Mouse (Mus musculus) hindbrain, postnatal 0 days (tissue): ENCODE measurements around the gene Htr3b. TPM values are rescaled to one million over a fixed set of nuclear protein-coding genes. Genes with fewer than 3 reads are reported as not detected.

Experiments
- ATAC-seq: fragments of 200-750 bp; cut with Nextera tagmentation; 2 replicates; pipeline ENCODE4 v1.8.0; 2017; ENCODE audit warnings: mild to moderate bottlenecking, moderate TSS enrichment, moderate library complexity
- DNase-seq: peaks from one replicate; pipeline ENCODE4 v3.0.0-alpha.2; 2015; ENCODE audit warnings: low spot score
- H3K27ac ChIP-seq: fragments of 300-500 bp; sonication (generic); 2 replicates; pipeline ENCODE4 v1.5.1; 2014; ENCODE audit warnings: mild to moderate bottlenecking
- H3K27me3 ChIP-seq: fragments of 300-500 bp; sonication (generic); 2 replicates; pipeline ENCODE4 v1.6.1; 2014; ENCODE audit warnings: low read length, mixed read lengths; ENCODE audit not compliant: insufficient read depth
- H3K36me3 ChIP-seq: fragments of 300-500 bp; sonication (generic); 2 replicates; pipeline ENCODE4 v1.6.1; 2014; ENCODE audit warnings: low read length, mixed read lengths; ENCODE audit not compliant: insufficient read depth
- H3K4me1 ChIP-seq: fragments of 300-500 bp; sonication (generic); 2 replicates; pipeline ENCODE4 v1.6.1; 2014; ENCODE audit warnings: antibody characterized with exemption, low read length, mixed read lengths; ENCODE audit not compliant: insufficient read depth
- H3K4me2 ChIP-seq: fragments of 300-500 bp; sonication (generic); 2 replicates; pipeline ENCODE4 v1.6.1; 2014; ENCODE audit warnings: low read depth, mild to moderate bottlenecking, low read length, moderate library complexity, mixed read lengths
- H3K4me3 ChIP-seq: fragments of 300-500 bp; sonication (generic); 2 replicates; pipeline ENCODE4 v1.5.1; 2014; ENCODE audit warnings: low read length
- H3K9ac ChIP-seq: fragments of 300-500 bp; sonication (generic); replicated peaks from 2 replicates; pipeline ENCODE4 v1.6.1; 2014; ENCODE audit warnings: mild to moderate bottlenecking, low read length, moderate library complexity, mixed read lengths
- H3K9me3 ChIP-seq: fragments of 300-500 bp; sonication (generic); 2 replicates; pipeline ENCODE4 v1.6.1; 2016; ENCODE audit warnings: low read length, mixed read lengths
- CTCF ChIP-seq: IDR thresholded peaks from 2 replicates; pipeline ENCODE4 v1.5.1; 2016; ENCODE audit warnings: antibody characterized with exemption, control low read depth, low read depth
- WGBS: fragments of 180-500 bp; shearing (Covaris S2); extraction: QIAGEN DNeasy Blood & Tissue Kit; methylation state at CpG from one replicate; pipeline ENCODE4 v1.1.7; 2014; 5-methylcytosine and 5-hydroxymethylcytosine counted together
- polyA plus RNA-seq: library from polyadenylated mRNA; unstranded; fragments of >200 nt; fragmentation: Nextera tagmentation; extraction: Ambion mirVana; gene quantifications from 2 replicates; pipeline ENCODE4 v1.2.1, GENCODE M21; 2015
- total RNA-seq: library from RNA; depleted of rRNA; stranded (reverse); fragments of >200 nt; gene quantifications from 2 replicates; pipeline ENCODE4 v1.2.3, GENCODE M21; 2014

Htr3b gene
- total and polyA plus RNA-seq, 2 experiments from 2014 or later, result 0.16 to 0.19 TPM

GRCm38 (mm10) chr9:48929436-48929835 lies 35.4 kb downstream of the Htr3b start:
- DNase-seq (peak; percentile 19), ATAC-seq (peak; percentile 18; the same call in 1 of the 2 replicates)
- no peak overlapping the region for H3K4me3 ChIP-seq
- no peaks in the 10 kb centered on the region for H3K9me3 ChIP-seq
- no peak for TF ChIP-seq CTCF
- no peak overlapping the region for H3K27ac ChIP-seq
- H3K4me2 ChIP-seq, result no peak overlapping the region
- no peaks in the 10 kb centered on the region for H3K27me3 ChIP-seq
- no peaks in the 10 kb centered on the region for H3K36me3 ChIP-seq
- 64% methylated on average over 5 of the region's 5 CpGs for WGBS
- H3K4me1 ChIP-seq, result peaks cover 4% of the 10 kb centered on the region; the same call in 1 of the 2 replicates
- H3K9ac ChIP-seq, result no peak overlapping the region

- H3K27ac ChIP-seq, result no peak overlapping the region
- no peaks in the 10 kb centered on the region for H3K36me3 ChIP-seq
- H3K27me3 ChIP-seq, result no peaks in the 10 kb centered on the region
- H3K4me3 ChIP-seq, result no peak overlapping the region
- peak; percentile 53; the same call in 1 of the 2 replicates for ATAC-seq
- H3K4me2 ChIP-seq, result no peak overlapping the region
- no peaks in the 10 kb centered on the region for H3K9me3 ChIP-seq
- H3K4me1 ChIP-seq, result peaks cover 4% of the 10 kb centered on the region; the same call in 1 of the 2 replicates
- 37% methylated on average over 3 of the region's 3 CpGs for WGBS
- TF ChIP-seq CTCF, result no peak
- no peak overlapping the region for H3K9ac ChIP-seq
- peak; percentile 47 for DNase-seq
Measured at GRCm38 (mm10) chr9:48928781-48929180, 36.0 kb downstream of the Htr3b start.

GRCm38 (mm10) chr9:48916011-48916788 lies 48.6 kb downstream of the Htr3b start:
- Histone ChIP-seq H3K9ac (no peak overlapping the region), H3K4me1 (no peaks in the 10 kb centered on the region), H3K27me3 (no peaks in the 10 kb centered on the region), H3K27ac (no peak overlapping the region), H3K9me3 (no peaks in the 10 kb centered on the region), H3K4me3 (no peak overlapping the region), H3K36me3 (no peaks in the 10 kb centered on the region), H3K4me2 (no peak overlapping the region)
- TF ChIP-seq CTCF, result no peak
- DNase-seq (peak; percentile 83), ATAC-seq (0 out of 2 replicates have a peak, but pooled peaks have one; percentile 51)
- WGBS, result 36% methylated on average over 18 of the region's 18 CpGs

- Histone ChIP-seq H3K4me1 (no peaks in the 10 kb centered on the region; the same call in 1 of the 2 replicates), H3K4me3 (no peak within 1 kb of the TSS), H3K9me3 (no peaks in the 10 kb centered on the region), H3K9ac (no peak within 1 kb of the TSS), H3K36me3 (no peaks in the 10 kb centered on the region), H3K27ac (no peak within 1 kb of the TSS), H3K27me3 (no peaks in the 10 kb centered on the region), H3K4me2 (no peak within 1 kb of the TSS)
- no peak for TF ChIP-seq CTCF
- DNase-seq (peak; percentile 90), ATAC-seq (peak; percentile 89)
- WGBS, result 11% methylated on average over 9 of the region's 9 CpGs
Measured at GRCm38 (mm10) chr9:48910885-48911537, 53.8 kb downstream of the Htr3b start, which contains the start of gene Htr3a. Gene Htr3a, minus strand, starts transcription at chr9:48911099.

- Histone ChIP-seq H3K27ac (no peak overlapping the region), H3K27me3 (no peaks in the 10 kb centered on the region), H3K4me3 (no peak overlapping the region), H3K4me2 (no peak overlapping the region), H3K4me1 (no peaks in the 10 kb centered on the region), H3K9me3 (no peaks in the 10 kb centered on the region), H3K9ac (no peak overlapping the region), H3K36me3 (no peaks in the 10 kb centered on the region)
- no peak for TF ChIP-seq CTCF
- ATAC-seq (no peak), DNase-seq (no peak)
- 82% methylated on average over 5 of the region's 5 CpGs for whole genome bisulfite sequencing
Measured at GRCm38 (mm10) chr9:48904421-48904820, 60.4 kb downstream of the Htr3b start.

- 50% methylated on average over 2 of the region's 2 CpGs for WGBS
- ATAC-seq (no peak), DNase-seq (peak; percentile 24)
- H3K4me2 ChIP-seq, result no peak overlapping the region
- TF ChIP-seq CTCF, result no peak
- no peak overlapping the region for H3K9ac ChIP-seq
- no peak overlapping the region for H3K4me3 ChIP-seq
- H3K36me3 ChIP-seq, result no peaks in the 10 kb centered on the region
- no peaks in the 10 kb centered on the region for H3K27me3 ChIP-seq
- no peaks in the 10 kb centered on the region for H3K9me3 ChIP-seq
- H3K27ac ChIP-seq, result no peak overlapping the region
- H3K4me1 ChIP-seq, result no peaks in the 10 kb centered on the region
Measured at GRCm38 (mm10) chr9:48903766-48904165, 61.0 kb downstream of the Htr3b start.
